Mouse (Mus musculus): ENCODE data around the gene Smg6. TPM values are rescaled to one million over a fixed set of nuclear protein-coding genes. Genes with fewer than 3 reads are reported as not detected.

Gene Smg6
- polyA plus RNA-seq, 1 experiment from 2014 or later = 20.7 TPM

DNA sequence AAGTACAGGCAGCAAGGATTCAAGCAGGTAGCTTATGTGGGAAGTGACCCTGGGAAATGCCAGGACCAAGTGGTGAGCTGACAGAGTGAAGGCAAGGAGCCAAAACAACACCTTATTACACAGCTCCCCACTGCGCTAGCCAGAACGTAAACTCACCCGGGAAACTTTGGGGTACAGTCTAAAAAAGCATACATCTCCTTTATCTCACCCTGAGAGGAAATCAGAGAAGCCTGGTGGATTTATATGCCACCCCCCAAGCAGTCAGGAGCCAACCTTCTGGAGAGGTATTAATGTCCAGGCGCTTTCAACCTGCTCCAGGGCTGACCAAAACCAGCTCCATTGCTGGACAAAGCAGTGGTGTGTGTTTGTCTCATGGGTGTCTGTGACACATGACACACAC, 278.3 kb downstream of the Smg6 start:
- 0 out of 2 replicates have a peak, but pooled peaks cover 2% of the 10 kb centered on the region for H3K4me1 ChIP-seq (replicated peaks; ENCODE audit: control insufficient read depth, insufficient read depth, low read length)
- H3K9ac ChIP-seq (ENCODE audit: low read depth, low read length) = no peak overlapping the region
- DNase-seq (ENCODE audit: low spot score) (no peak), ATAC-seq (ENCODE audit: low FRiP score) (no peak)
- H3K4me3 ChIP-seq (ENCODE audit: low read depth, low read length) = no peak overlapping the region
- no peaks in the 10 kb centered on the region for H3K9me3 ChIP-seq (ENCODE audit: control insufficient read depth, low read length)
- H3K27ac ChIP-seq (ENCODE audit: low read depth, low read length) = no peak overlapping the region
- peaks cover 4% of the 10 kb centered on the region; the same call in 1 of the 2 replicates for H3K27me3 ChIP-seq (ENCODE audit: control insufficient read depth, insufficient read depth, low read length)
- H3K4me2 ChIP-seq (replicated peaks; ENCODE audit: low read depth, low read length) = no peak overlapping the region
- 90% methylated on average over 4 of the region's 4 CpGs for WGBS
- H3K36me3 ChIP-seq (ENCODE audit: control insufficient read depth, insufficient read depth, low read length) = no peaks in the 10 kb centered on the region

DNA sequence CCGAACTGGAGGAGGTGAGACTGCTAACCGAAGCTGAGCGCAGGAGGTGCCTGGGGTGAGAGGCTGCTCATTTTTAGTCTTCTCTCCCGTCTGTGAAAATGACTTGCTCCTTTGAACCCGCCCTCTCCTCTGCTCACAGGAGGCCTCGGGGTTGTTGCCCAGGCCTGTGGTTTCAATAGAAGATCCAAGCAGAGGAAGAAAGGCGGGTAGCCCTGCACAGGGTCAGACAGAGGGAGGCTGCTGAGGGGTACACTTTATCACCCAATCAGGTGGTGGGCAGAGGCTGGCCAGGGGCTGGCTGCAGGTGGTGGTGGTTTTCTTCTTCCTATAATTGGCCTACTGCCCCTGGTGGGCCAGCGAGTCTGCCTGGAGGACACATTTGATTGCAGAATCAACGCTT, 278.8 kb downstream of the Smg6 start:
- Histone ChIP-seq H3K36me3 (ENCODE audit: control insufficient read depth, insufficient read depth, low read length) (no peaks in the 10 kb centered on the region), H3K4me1 (replicated peaks; ENCODE audit: control insufficient read depth, insufficient read depth, low read length) (0 out of 2 replicates have a peak, but pooled peaks cover 2% of the 10 kb centered on the region), H3K9ac (ENCODE audit: low read depth, low read length) (no peak overlapping the region), H3K4me2 (replicated peaks; ENCODE audit: low read depth, low read length) (no peak overlapping the region), H3K27ac (ENCODE audit: low read depth, low read length) (no peak overlapping the region), H3K9me3 (ENCODE audit: control insufficient read depth, low read length) (no peaks in the 10 kb centered on the region), H3K27me3 (ENCODE audit: control insufficient read depth, insufficient read depth, low read length) (peaks cover 4% of the 10 kb centered on the region; the same call in 1 of the 2 replicates), H3K4me3 (ENCODE audit: low read depth, low read length) (no peak overlapping the region)
- 48% methylated on average over 9 of the region's 9 CpGs for WGBS
- DNase-seq (ENCODE audit: low spot score) (no peak), ATAC-seq (ENCODE audit: low FRiP score) (no peak)

DNA sequence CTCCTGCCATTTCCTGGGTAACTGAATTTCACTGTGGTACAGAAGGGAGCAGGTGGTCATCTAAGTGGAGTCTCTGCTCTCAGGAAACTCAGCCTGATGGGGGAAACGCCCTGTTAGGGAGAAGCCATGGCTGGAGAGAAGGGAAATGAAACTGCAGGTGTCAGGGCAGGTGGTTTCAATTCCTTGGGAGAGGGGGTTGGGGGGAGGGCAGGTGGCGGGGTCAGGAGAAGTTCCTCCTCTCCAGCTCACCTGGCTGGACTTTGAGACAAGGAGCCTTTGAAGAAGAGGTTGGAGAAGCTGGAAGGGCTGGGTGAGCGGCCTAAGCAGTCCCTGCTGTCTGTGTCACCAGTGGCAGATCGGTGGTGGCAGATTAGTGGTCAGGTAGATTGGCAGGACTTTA, 280.7 kb downstream of the Smg6 start:
- H3K27me3 ChIP-seq (ENCODE audit: control insufficient read depth, insufficient read depth, low read length) = no peaks in the 10 kb centered on the region
- no peaks in the 10 kb centered on the region for H3K36me3 ChIP-seq (ENCODE audit: control insufficient read depth, insufficient read depth, low read length)
- 76% methylated on average over 4 of the region's 4 CpGs for WGBS
- ATAC-seq (ENCODE audit: low FRiP score) = no peak
- no peak overlapping the region for H3K4me3 ChIP-seq (ENCODE audit: low read depth, low read length)
- H3K27ac ChIP-seq (ENCODE audit: low read depth, low read length) = no peak overlapping the region
- 0 out of 2 replicates have a peak, but pooled peaks cover 2% of the 10 kb centered on the region for H3K4me1 ChIP-seq (replicated peaks; ENCODE audit: control insufficient read depth, insufficient read depth, low read length)
- DNase-seq (ENCODE audit: low spot score) = no peak
- H3K9ac ChIP-seq (ENCODE audit: low read depth, low read length) = no peak overlapping the region
- H3K9me3 ChIP-seq (ENCODE audit: control insufficient read depth, low read length) = no peaks in the 10 kb centered on the region
- H3K4me2 ChIP-seq (replicated peaks; ENCODE audit: low read depth, low read length) = no peak overlapping the region

DNA sequence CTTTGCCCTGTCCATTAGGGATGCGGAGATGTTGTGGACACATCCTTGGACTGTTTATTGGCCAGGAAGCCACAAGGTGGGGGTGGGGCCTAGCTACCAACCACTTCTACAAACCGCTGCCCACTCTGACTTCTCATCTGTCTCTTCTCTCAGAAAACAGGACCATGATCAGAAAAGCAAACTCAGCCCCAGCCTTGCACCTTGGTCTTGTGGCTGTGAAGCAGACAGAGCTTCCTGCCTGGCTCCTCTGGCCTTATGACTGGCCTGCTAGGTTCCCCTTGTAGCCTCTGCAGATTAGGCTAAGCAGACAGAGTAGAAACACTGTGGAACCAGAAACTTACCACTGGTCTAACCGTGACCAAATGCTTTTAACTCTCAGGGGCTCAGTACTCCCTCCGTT, 283.7 kb downstream of the Smg6 start:
- Histone ChIP-seq H3K27ac (ENCODE audit: low read depth, low read length) (no peak overlapping the region), H3K27me3 (ENCODE audit: control insufficient read depth, insufficient read depth, low read length) (no peaks in the 10 kb centered on the region), H3K9me3 (ENCODE audit: control insufficient read depth, low read length) (no peaks in the 10 kb centered on the region), H3K4me3 (ENCODE audit: low read depth, low read length) (no peak overlapping the region), H3K4me2 (replicated peaks; ENCODE audit: low read depth, low read length) (no peak overlapping the region), H3K36me3 (ENCODE audit: control insufficient read depth, insufficient read depth, low read length) (no peaks in the 10 kb centered on the region), H3K9ac (ENCODE audit: low read depth, low read length) (no peak overlapping the region), H3K4me1 (replicated peaks; ENCODE audit: control insufficient read depth, insufficient read depth, low read length) (peaks cover 3% of the 10 kb centered on the region; the same call in 1 of the 2 replicates)
- DNase-seq (ENCODE audit: low spot score) = no peak
- WGBS = 71% methylated on average over 4 of the region's 4 CpGs
- no peak for ATAC-seq (ENCODE audit: low FRiP score)

DNA sequence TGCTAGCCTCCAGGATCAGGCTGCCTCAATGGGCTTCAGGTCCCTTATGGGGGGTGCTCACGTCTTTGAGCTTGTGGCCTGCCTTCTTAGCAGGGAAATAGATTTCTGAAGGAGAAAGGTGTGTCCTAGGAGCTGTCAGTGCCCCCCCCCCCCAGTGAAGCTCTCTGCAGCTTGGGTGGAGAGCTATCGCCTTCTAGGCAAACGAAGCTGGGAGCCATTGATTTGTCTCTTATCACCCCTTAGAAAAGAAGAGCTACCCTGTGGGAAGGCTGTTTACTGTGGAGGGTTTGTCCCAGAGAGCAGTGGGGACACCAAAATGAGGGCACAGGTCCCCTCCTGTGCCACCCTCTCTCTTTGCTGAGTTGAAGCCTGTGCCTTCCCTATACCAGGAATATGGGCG, 284.5 kb downstream of the Smg6 start:
- no peak overlapping the region for H3K4me3 ChIP-seq (ENCODE audit: low read depth, low read length)
- ATAC-seq (ENCODE audit: low FRiP score) (no peak), DNase-seq (ENCODE audit: low spot score) (no peak)
- no peak overlapping the region for H3K4me2 ChIP-seq (replicated peaks; ENCODE audit: low read depth, low read length)
- H3K9ac ChIP-seq (ENCODE audit: low read depth, low read length) = no peak overlapping the region
- H3K27ac ChIP-seq (ENCODE audit: low read depth, low read length) = no peak overlapping the region
- peaks cover 3% of the 10 kb centered on the region; the same call in 1 of the 2 replicates for H3K4me1 ChIP-seq (replicated peaks; ENCODE audit: control insufficient read depth, insufficient read depth, low read length)
- H3K36me3 ChIP-seq (ENCODE audit: control insufficient read depth, insufficient read depth, low read length) = no peaks in the 10 kb centered on the region
- 67% methylated on average over 4 of the region's 4 CpGs for WGBS
- no peaks in the 10 kb centered on the region for H3K9me3 ChIP-seq (ENCODE audit: control insufficient read depth, low read length)
- H3K27me3 ChIP-seq (ENCODE audit: control insufficient read depth, insufficient read depth, low read length) = no peaks in the 10 kb centered on the region

DNA sequence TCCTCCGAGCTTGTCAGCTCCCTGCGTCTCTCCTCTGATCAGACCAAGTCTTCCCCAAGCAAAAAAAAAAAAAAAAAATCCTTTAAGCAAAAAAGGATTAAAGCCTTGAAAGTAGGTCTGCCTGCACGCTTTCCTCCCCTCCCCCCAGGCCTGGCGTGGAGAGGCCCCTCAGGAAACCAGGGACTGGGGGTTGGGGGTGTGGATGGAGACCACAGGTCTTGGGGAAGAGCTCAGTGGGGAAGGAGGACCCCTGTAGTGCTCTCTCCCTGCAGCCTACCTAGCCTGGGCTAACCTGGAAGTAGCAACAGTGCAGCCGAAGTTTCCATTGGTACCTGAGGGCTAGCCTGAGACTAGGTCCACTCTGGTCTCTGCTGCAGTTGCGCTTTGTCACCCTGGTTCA, 285.1 kb downstream of the Smg6 start:
- H3K36me3 ChIP-seq (ENCODE audit: control insufficient read depth, insufficient read depth, low read length) = no peaks in the 10 kb centered on the region
- no peaks in the 10 kb centered on the region for H3K27me3 ChIP-seq (ENCODE audit: control insufficient read depth, insufficient read depth, low read length)
- no peak overlapping the region for H3K4me3 ChIP-seq (ENCODE audit: low read depth, low read length)
- H3K9me3 ChIP-seq (ENCODE audit: control insufficient read depth, low read length) = no peaks in the 10 kb centered on the region
- DNase-seq (ENCODE audit: low spot score) = no peak
- no peak for ATAC-seq (ENCODE audit: low FRiP score)
- no peak overlapping the region for H3K4me2 ChIP-seq (replicated peaks; ENCODE audit: low read depth, low read length)
- H3K4me1 ChIP-seq (replicated peaks; ENCODE audit: control insufficient read depth, insufficient read depth, low read length) = peaks cover 3% of the 10 kb centered on the region; the same call in 1 of the 2 replicates
- H3K27ac ChIP-seq (ENCODE audit: low read depth, low read length) = no peak overlapping the region
- 50% methylated on average over 6 of the region's 6 CpGs for WGBS
- H3K9ac ChIP-seq (ENCODE audit: low read depth, low read length) = no peak overlapping the region

DNA sequence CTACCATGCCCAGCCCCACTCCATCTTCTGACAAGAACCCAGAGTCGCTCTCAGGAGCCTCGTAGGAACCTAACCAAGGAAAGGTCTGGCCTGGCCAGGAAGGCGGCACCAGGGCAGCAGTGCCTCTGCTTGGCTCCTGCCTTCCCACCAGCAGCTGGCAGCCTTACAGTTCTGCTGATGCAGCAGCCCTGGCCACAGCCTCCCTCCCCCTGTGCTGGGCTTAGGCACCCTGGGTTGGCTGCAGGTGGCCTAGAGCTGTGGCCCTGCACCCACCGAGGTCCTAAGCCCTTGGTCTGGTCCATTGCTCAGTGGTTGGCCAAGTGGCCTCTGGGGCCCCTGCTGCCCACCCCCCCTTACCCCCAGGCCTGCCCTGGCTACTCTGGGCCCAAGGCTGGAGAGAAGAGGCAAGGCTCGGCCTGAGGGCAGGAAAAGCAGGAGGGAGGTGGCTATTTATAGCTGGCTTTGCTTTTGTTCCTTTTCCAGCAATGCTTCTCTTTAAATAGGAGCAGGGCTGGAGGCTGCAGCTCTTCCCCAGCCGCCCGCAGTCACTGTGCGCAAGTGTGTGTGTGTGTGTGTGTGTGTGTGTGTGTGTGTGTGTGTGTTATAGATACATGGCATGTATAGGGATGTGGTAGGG, 286.5 kb downstream of the Smg6 start:
- 47% methylated on average over 8 of the region's 8 CpGs for WGBS
- H3K4me3 ChIP-seq (ENCODE audit: low read depth, low read length) = no peak overlapping the region
- H3K9me3 ChIP-seq (ENCODE audit: control insufficient read depth, low read length) = no peaks in the 10 kb centered on the region
- H3K27ac ChIP-seq (ENCODE audit: low read depth, low read length) = peak overlapping the region; percentile 39; the same call in 1 of the 2 replicates
- no peaks in the 10 kb centered on the region for H3K27me3 ChIP-seq (ENCODE audit: control insufficient read depth, insufficient read depth, low read length)
- no peak overlapping the region for H3K4me2 ChIP-seq (replicated peaks; ENCODE audit: low read depth, low read length)
- peaks cover 3% of the 10 kb centered on the region; the same call in 1 of the 2 replicates for H3K4me1 ChIP-seq (replicated peaks; ENCODE audit: control insufficient read depth, insufficient read depth, low read length)
- DNase-seq (ENCODE audit: low spot score) (no peak), ATAC-seq (ENCODE audit: low FRiP score) (no peak)
- H3K9ac ChIP-seq (ENCODE audit: low read depth, low read length) = no peak overlapping the region
- no peaks in the 10 kb centered on the region for H3K36me3 ChIP-seq (ENCODE audit: control insufficient read depth, insufficient read depth, low read length)

DNA sequence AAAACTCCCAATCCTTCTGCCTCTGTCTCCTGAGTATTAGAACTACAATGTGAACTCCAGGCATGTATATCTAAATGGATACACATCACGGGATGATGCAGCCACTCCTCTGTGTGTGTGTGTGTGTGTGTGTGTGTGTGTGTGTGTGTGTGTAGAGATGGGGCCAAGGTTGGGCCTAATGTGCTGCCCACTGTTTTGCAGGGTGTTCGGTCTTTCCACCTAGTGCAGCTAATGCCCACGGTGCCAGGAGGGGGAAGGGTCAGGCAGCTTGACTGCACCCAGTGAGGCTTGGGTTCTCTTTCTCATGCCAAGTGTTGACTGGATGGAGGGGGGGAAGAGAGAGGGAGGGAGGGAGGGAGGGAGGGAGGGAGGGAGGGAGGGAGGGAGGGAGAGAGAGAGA, 287.3 kb downstream of the Smg6 start:
- H3K27ac ChIP-seq (ENCODE audit: low read depth, low read length) = no peak overlapping the region
- 39% methylated on average over 3 of the region's 3 CpGs for WGBS
- peaks cover 3% of the 10 kb centered on the region; the same call in 1 of the 2 replicates for H3K4me1 ChIP-seq (replicated peaks; ENCODE audit: control insufficient read depth, insufficient read depth, low read length)
- H3K36me3 ChIP-seq (ENCODE audit: control insufficient read depth, insufficient read depth, low read length) = no peaks in the 10 kb centered on the region
- H3K9me3 ChIP-seq (ENCODE audit: control insufficient read depth, low read length) = no peaks in the 10 kb centered on the region
- ATAC-seq (ENCODE audit: low FRiP score) = no peak
- H3K27me3 ChIP-seq (ENCODE audit: control insufficient read depth, insufficient read depth, low read length) = no peaks in the 10 kb centered on the region
- no peak for DNase-seq (ENCODE audit: low spot score)
- H3K4me2 ChIP-seq (replicated peaks; ENCODE audit: low read depth, low read length) = no peak overlapping the region
- no peak overlapping the region for H3K9ac ChIP-seq (ENCODE audit: low read depth, low read length)
- H3K4me3 ChIP-seq (ENCODE audit: low read depth, low read length) = no peak overlapping the region

Data from hindbrain, embryonic 11.5 days (tissue).